Mouse (Mus musculus): ENCODE measurements around the gene Btbd6. TPM values are rescaled to one million over a fixed set of nuclear protein-coding genes. Genes with fewer than 3 reads are reported as not detected.

The Btbd6 gene
- polyA plus RNA-seq, 1 experiment from 2014 or later, result 19.2 TPM

DNA sequence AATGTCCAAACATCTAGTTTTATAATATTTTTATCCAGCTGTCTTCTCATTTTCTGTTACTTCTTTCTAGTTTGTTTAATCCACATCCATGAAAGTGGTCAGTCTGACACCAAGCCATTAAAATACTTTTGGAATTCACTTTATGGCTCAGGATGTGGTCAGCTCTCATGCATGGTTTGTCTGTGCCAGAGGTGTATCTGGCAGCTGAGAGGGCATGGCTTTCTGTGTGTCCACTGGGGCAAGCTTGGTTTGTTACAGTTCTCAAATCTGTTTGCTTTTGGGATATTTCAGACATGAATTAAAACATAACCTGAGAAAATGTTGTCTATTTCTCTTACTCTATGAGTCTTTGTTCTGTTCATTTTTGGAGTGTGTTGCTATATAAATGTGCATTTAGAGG is 45.2 kb downstream of the Btbd6 start:
- H3K36me3 ChIP-seq (ENCODE audit: control insufficient read depth, insufficient read depth, low read length), result peaks cover 3% of the 10 kb centered on the region; the same call in 1 of the 2 replicates

DNA sequence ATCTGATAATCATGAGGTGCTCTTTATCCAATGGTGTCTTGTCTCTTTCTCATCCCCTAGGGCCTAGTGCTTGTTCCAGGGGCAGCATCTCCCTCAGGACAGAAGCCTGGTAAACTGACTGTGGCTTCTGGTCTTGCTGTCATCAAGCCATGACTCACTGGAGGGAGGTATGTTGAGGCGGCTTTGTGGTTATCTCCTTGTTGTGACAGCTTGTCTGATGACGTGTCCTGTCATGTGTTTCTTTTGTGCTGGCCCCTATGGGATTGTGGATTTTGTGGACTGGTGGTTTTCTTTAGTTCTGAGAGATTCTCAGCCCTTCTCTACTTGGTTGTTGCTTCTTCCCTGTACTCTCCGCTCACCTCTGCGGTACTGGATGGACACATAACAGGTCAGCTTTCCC is 46.8 kb downstream of the Btbd6 start:
- ATAC-seq (ENCODE audit: low FRiP score) (no peak), DNase-seq (ENCODE audit: low spot score, missing footprints) (no peak)
- Histone ChIP-seq H3K9me3 (ENCODE audit: control insufficient read depth, low read length) (no peaks in the 10 kb centered on the region), H3K27ac (ENCODE audit: low read depth, low read length) (no peak overlapping the region), H3K9ac (ENCODE audit: low read length) (no peak overlapping the region), H3K4me2 (no peak overlapping the region), H3K27me3 (ENCODE audit: control insufficient read depth, insufficient read depth, low read length) (no peaks in the 10 kb centered on the region), H3K36me3 (ENCODE audit: control insufficient read depth, insufficient read depth, low read length) (peaks cover 3% of the 10 kb centered on the region; the same call in 1 of the 2 replicates), H3K4me1 (ENCODE audit: control insufficient read depth, insufficient read depth, low read length) (peaks cover 4% of the 10 kb centered on the region), H3K4me3 (ENCODE audit: low read depth, low read length) (no peak overlapping the region)
- 93% methylated on average over 4 of the region's 4 CpGs for WGBS

More for the DNA sequence above, 45.2 kb downstream of the Btbd6 start:
- no peaks in the 10 kb centered on the region for H3K27me3 ChIP-seq (ENCODE audit: control insufficient read depth, insufficient read depth, low read length)
- no peak for ATAC-seq (ENCODE audit: low FRiP score)
- H3K4me3 ChIP-seq (ENCODE audit: low read depth, low read length), result no peak overlapping the region
- no peaks in the 10 kb centered on the region for H3K9me3 ChIP-seq (ENCODE audit: control insufficient read depth, low read length)
- DNase-seq (ENCODE audit: low spot score, missing footprints), result no peak
- no peak overlapping the region for H3K4me2 ChIP-seq
- no peak overlapping the region for H3K27ac ChIP-seq (ENCODE audit: low read depth, low read length)
- peaks cover 3% of the 10 kb centered on the region; the same call in 1 of the 2 replicates for H3K4me1 ChIP-seq (ENCODE audit: control insufficient read depth, insufficient read depth, low read length)
- no peak overlapping the region for H3K9ac ChIP-seq (ENCODE audit: low read length)

DNA sequence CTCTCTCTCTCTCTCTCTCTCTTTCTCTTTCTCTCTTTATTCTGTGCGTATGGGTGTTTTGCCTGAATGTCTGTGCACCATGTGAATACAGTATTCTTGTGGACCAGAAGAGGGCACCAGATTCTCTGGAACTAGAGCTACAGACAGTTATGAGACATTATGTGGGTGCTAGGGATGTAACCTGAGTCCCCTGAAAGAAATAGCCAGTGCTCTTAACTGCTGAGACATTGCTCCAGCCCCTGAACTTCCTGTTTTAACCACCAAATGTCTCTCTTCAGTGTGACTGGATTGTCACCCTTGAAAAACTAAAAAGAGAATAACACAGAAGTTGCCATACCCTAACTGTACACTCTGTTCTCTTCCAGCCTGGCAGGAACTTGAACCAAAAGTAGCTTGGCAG is 50.3 kb downstream of the Btbd6 start:
- Histone ChIP-seq H3K9me3 (ENCODE audit: control insufficient read depth, low read length) (no peaks in the 10 kb centered on the region), H3K4me3 (ENCODE audit: low read depth, low read length) (no peak overlapping the region), H3K36me3 (ENCODE audit: control insufficient read depth, insufficient read depth, low read length) (no peaks in the 10 kb centered on the region), H3K4me1 (ENCODE audit: control insufficient read depth, insufficient read depth, low read length) (peaks cover 12% of the 10 kb centered on the region), H3K9ac (ENCODE audit: low read length) (no peak overlapping the region), H3K27me3 (ENCODE audit: control insufficient read depth, insufficient read depth, low read length) (no peaks in the 10 kb centered on the region), H3K4me2 (no peak overlapping the region), H3K27ac (ENCODE audit: low read depth, low read length) (no peak overlapping the region)
- ATAC-seq (ENCODE audit: low FRiP score) (no peak), DNase-seq (ENCODE audit: low spot score, missing footprints) (no peak)
- 100% methylated on average over 1 of the region's 1 CpGs for WGBS

DNA sequence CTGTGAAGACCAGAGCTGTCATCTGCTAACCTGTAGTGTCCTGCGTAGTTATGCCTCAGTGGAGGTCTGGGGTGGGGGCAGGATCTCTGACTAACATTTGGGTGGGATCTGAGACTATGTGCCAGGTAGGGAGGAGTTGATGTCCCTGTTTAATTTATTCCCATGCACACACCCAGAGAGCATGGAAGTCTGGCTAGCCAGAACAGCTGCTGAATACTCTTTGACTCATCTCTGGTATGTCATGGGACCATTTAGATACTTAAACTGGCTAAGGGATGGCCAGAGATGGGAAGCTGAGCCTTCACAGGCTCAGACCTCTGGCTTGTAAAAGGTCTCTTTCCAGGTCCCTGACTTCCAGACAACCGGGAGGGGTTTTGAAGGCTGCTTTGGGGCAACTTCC is 51.2 kb downstream of the Btbd6 start:
- ATAC-seq (ENCODE audit: low FRiP score) (no peak), DNase-seq (ENCODE audit: low spot score, missing footprints) (no peak)
- Histone ChIP-seq H3K9ac (ENCODE audit: low read length) (no peak overlapping the region), H3K36me3 (ENCODE audit: control insufficient read depth, insufficient read depth, low read length) (no peaks in the 10 kb centered on the region), H3K4me3 (ENCODE audit: low read depth, low read length) (no peak overlapping the region), H3K4me1 (ENCODE audit: control insufficient read depth, insufficient read depth, low read length) (peaks cover 14% of the 10 kb centered on the region), H3K4me2 (no peak overlapping the region), H3K9me3 (ENCODE audit: control insufficient read depth, low read length) (no peaks in the 10 kb centered on the region), H3K27ac (ENCODE audit: low read depth, low read length) (no peak overlapping the region), H3K27me3 (ENCODE audit: control insufficient read depth, insufficient read depth, low read length) (no peaks in the 10 kb centered on the region)
- WGBS, result 90% methylated on average over 2 of the region's 2 CpGs

DNA sequence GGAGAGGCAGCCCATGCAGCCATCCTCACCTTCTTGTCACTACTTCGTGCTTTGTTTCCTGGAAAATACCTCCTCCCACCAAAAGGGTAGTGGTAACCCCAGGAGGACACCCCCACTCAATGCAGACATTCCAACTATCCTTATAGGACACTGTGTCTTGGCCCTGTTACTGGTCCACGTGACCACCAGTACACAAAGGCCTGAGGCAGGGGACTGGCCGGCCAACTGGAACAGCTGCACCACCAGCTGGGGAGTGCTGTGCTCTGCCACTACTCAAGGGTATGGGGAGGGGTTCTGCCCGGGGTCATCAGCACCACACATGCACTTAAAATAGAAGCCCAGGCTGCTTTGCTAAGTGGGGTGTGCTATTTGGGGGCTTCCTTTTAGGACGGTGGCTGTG is 51.8 kb downstream of the Btbd6 start:
- H3K4me2 ChIP-seq, result no peak overlapping the region
- H3K9ac ChIP-seq (ENCODE audit: low read length), result no peak overlapping the region
- ATAC-seq (ENCODE audit: low FRiP score) (peak; percentile 76), DNase-seq (ENCODE audit: low spot score, missing footprints) (no peak)
- H3K27ac ChIP-seq (ENCODE audit: low read depth, low read length), result peak overlapping the region; percentile 40; the same call in 1 of the 2 replicates
- H3K9me3 ChIP-seq (ENCODE audit: control insufficient read depth, low read length), result no peaks in the 10 kb centered on the region
- peaks cover 17% of the 10 kb centered on the region for H3K4me1 ChIP-seq (ENCODE audit: control insufficient read depth, insufficient read depth, low read length)
- H3K4me3 ChIP-seq (ENCODE audit: low read depth, low read length), result no peak overlapping the region
- no peaks in the 10 kb centered on the region for H3K27me3 ChIP-seq (ENCODE audit: control insufficient read depth, insufficient read depth, low read length)
- 52% methylated on average over 5 of the region's 5 CpGs for WGBS
- no peaks in the 10 kb centered on the region for H3K36me3 ChIP-seq (ENCODE audit: control insufficient read depth, insufficient read depth, low read length)

Other genes starting within 250 kb of the Btbd6 start
- gene Pld4, start 215.8 kb upstream of the Btbd6 start, polyA plus RNA-seq (2014; fragmentation: Nextera tagmentation; extraction: Ambion mirVana), result 3.5 and 4.2 TPM in 2 replicates
- gene Ahnak2, start 173.8 kb upstream of the Btbd6 start, polyA plus RNA-seq (2014; fragmentation: Nextera tagmentation; extraction: Ambion mirVana), result 0.07 and 0.22 TPM in 2 replicates
- gene Clba1, start 167.5 kb upstream of the Btbd6 start, polyA plus RNA-seq (2014; fragmentation: Nextera tagmentation; extraction: Ambion mirVana), result 14.7 and 15.3 TPM in 2 replicates
- gene Cdca4, start 147.1 kb upstream of the Btbd6 start, polyA plus RNA-seq (2014; fragmentation: Nextera tagmentation; extraction: Ambion mirVana), result 159 TPM in 2 replicates
- gene Gpr132, start 108.3 kb upstream of the Btbd6 start, polyA plus RNA-seq (2014; fragmentation: Nextera tagmentation; extraction: Ambion mirVana), result not detected in 2 replicates
- 3.0 and 3.2 TPM in 2 replicates for gene Jag2, start 46.7 kb upstream of the Btbd6 start, polyA plus RNA-seq (2014; fragmentation: Nextera tagmentation; extraction: Ambion mirVana)
- 54.0 and 61.7 TPM in 2 replicates for gene Nudt14, start 34.4 kb upstream of the Btbd6 start, polyA plus RNA-seq (2014; fragmentation: Nextera tagmentation; extraction: Ambion mirVana)
- 51.9 and 53.0 TPM in 2 replicates for gene Brf1, start 24.2 kb downstream of the Btbd6 start, polyA plus RNA-seq (2014; fragmentation: Nextera tagmentation; extraction: Ambion mirVana)
- gene Pacs2, start 38.0 kb downstream of the Btbd6 start, polyA plus RNA-seq (2014; fragmentation: Nextera tagmentation; extraction: Ambion mirVana), result 17.3 and 17.5 TPM in 2 replicates
- not detected in 2 replicates for gene Tex22, start 98.0 kb downstream of the Btbd6 start, polyA plus RNA-seq (2014; fragmentation: Nextera tagmentation; extraction: Ambion mirVana)
- 19.2 and 21.4 TPM in 2 replicates for gene Mta1, start 121.8 kb downstream of the Btbd6 start, polyA plus RNA-seq (2014; fragmentation: Nextera tagmentation; extraction: Ambion mirVana)
- 226 and 247 TPM in 2 replicates for gene Crip2, start 163.8 kb downstream of the Btbd6 start, polyA plus RNA-seq (2014; fragmentation: Nextera tagmentation; extraction: Ambion mirVana)
- gene Crip1, start 169.8 kb downstream of the Btbd6 start, polyA plus RNA-seq (2014; fragmentation: Nextera tagmentation; extraction: Ambion mirVana), result 87.1 and 95.7 TPM in 2 replicates
- gene Tedc1, start 179.9 kb downstream of the Btbd6 start, polyA plus RNA-seq (2014; fragmentation: Nextera tagmentation; extraction: Ambion mirVana), result 25.6 and 31.5 TPM in 2 replicates
- gene Tmem121, start 209.4 kb downstream of the Btbd6 start, polyA plus RNA-seq (2014; fragmentation: Nextera tagmentation; extraction: Ambion mirVana), result 11.5 and 13.1 TPM in 2 replicates

Measured in midbrain, embryonic 11.5 days (tissue).